Mouse (Mus musculus): ENCODE results near the gene Ntsr2. TPM values are rescaled to one million over a fixed set of nuclear protein-coding genes. Genes with fewer than 3 reads are reported as not detected.
"Not testable (repeated sequence)": the region's sequence is repeated elsewhere in the genome, so short reads cannot be mapped to it uniquely, and the experiment has no call there.

The Ntsr2 gene
- total RNA-seq, 2 experiments from 2014 or later = 2.3 to 3.2 TPM

- DNase-seq = no peak
Measured at GRCm38 (mm10) chr12:16648273-16648672, 4.9 kb upstream of the Ntsr2 start.

GRCm38 (mm10) chr12:16649819-16650218 is 3.4 kb upstream of the Ntsr2 start:
- no peak for DNase-seq

- DNase-seq = no peak
Measured at GRCm38 (mm10) chr12:16655604-16656003, 2.4 kb downstream of the Ntsr2 start.

GRCm38 (mm10) chr12:16656906-16657875 is 4.0 kb downstream of the Ntsr2 start:
- no peak for DNase-seq

GRCm38 (mm10) chr12:16661459-16661858 is 8.3 kb downstream of the Ntsr2 start:
- DNase-seq = no peak

- no peak for DNase-seq
Measured at GRCm38 (mm10) chr12:16661936-16662335, 8.8 kb downstream of the Ntsr2 start.

GRCm38 (mm10) chr12:16662955-16663585 is 9.9 kb downstream of the Ntsr2 start:
- no peak for DNase-seq

- DNase-seq = no peak
Measured at GRCm38 (mm10) chr12:16665022-16665421, 11.8 kb downstream of the Ntsr2 start.

- DNase-seq = no peak
Measured at GRCm38 (mm10) chr12:16669176-16669575, 16.0 kb downstream of the Ntsr2 start.

GRCm38 (mm10) chr12:16672246-16672645 is 19.1 kb downstream of the Ntsr2 start:
- no peak for DNase-seq

- no peak for DNase-seq
Measured at GRCm38 (mm10) chr12:16690631-16691030, 37.4 kb downstream of the Ntsr2 start.

GRCm38 (mm10) chr12:16694783-16695182 is 41.6 kb downstream of the Ntsr2 start:
- DNase-seq = no peak

- not testable (repeated sequence) for DNase-seq
Measured at GRCm38 (mm10) chr12:16695252-16695651, 42.1 kb downstream of the Ntsr2 start.

- no peak for DNase-seq
Measured at GRCm38 (mm10) chr12:16696146-16696545, 43.0 kb downstream of the Ntsr2 start.

GRCm38 (mm10) chr12:16698691-16699090 is 45.5 kb downstream of the Ntsr2 start:
- DNase-seq = peak; percentile 58

Other genes starting within 250 kb of the Ntsr2 start
- 100 to 1,000 TPM; 174 to 193 TPM for gene Lpin1, start 42.4 kb upstream of the Ntsr2 start, total RNA-seq (2021)
- under 1 TPM; 0.56 to 0.67 TPM for gene Greb1, start 147.5 kb downstream of the Ntsr2 start, total RNA-seq (2021)
- 100 to 1,000 TPM in 1 of 2 experiments, 10 to 100 TPM in 1; 96.4 to 114 TPM for gene E2f6, start 157.6 kb downstream of the Ntsr2 start, total RNA-seq (2021)
- 10 to 100 TPM; 59.4 to 89.8 TPM for gene Rock2, start 241.5 kb downstream of the Ntsr2 start, total RNA-seq (2021)

All from gastrocnemius, postnatal 25 days (tissue).